Mouse (Mus musculus) lung, adult 18-20 months (tissue): ENCODE results near the gene Zcchc9.
A peak's percentile ranks its signal among the peaks of the same experiment; 100 is the strongest.
"Not testable (repeated sequence)": the region's sequence is repeated elsewhere in the genome, so short reads cannot be mapped to it uniquely, and the experiment has no call there.

Experiments used
- DNase-seq, 2 experiments: peaks; one replicate each; pipeline ENCODE4 v3.0.0; 2022; ENCODE audit warnings: mixed read lengths in 2 of 2

Zcchc9 gene

DNA sequence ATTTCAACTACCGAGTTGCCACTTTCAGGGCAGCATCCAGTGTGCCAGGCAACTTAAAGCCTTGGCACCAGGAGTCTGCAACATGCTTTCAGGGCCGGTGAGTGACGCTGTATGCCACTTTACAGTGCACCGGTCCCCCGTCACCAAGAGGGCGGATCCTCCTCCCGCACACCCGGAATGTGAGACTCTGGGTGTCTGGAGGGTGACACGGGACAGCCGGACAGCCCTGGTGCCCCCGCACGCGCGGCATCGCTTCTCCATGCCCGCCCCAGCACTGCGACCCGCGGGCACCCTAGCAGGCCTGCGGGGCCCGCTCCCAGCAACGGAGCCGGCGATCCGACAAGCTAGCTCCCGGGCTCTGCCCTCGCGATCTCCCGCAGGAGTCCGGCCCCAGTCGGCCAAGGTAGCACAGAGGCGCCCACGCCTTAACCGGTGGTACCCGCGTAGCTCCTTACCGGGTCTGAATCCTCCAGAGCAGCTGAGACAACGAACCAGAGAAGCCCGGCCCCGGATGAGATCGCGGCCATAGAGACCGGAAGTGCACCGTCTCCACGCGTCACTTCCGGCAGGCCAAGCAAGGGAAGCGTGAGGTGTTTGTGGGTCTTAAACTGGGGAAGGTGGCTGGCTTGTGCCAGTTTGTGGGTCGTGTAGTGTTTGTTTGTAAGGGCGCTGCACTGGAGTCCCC is at the start of gene Zcchc9:
TSS of gene Zcchc9 (minus strand) at position 551 of the 685 bp plus-strand sequence.
- DNase-seq = peak; percentile 87 to 90

DNA sequence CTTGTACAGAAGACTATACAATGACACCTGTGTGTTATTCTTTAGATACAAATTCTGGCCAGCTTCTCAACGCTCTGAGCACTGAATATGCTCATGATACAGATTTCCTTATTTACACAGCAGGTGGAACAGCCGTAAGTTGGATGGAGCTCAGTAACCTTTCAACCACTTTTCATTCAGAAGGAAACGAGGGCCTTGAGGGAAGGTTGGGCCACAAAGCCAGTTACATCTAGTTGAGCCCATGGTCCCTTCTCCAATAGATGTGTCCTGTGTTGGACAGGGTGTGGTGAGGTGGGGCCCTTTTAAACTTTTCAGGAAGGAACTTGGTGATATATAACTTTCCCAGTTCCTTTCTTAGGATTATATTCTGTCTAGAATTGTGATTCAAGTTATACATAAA is 46.9 kb upstream of the Zcchc9 start:
- DNase-seq = no peak

DNA sequence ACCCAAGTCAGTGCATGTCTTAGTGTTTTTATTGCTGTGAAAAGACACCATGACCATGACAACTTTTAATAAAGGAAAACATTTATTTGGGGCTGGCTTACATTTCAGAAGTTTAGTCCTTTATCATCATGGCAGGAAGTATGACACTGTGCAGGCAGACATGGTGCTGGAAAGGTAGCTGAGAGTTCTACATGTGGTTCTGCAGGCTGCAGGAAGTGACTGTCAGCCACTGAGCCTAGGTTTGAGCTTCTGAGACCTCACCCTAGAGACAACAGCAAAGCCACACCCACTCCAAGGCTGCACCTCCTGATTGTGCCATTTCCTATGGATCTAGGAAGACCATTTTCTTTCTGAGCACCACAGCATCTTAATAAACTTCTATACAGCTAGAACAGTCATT is 20.4 kb upstream of the Zcchc9 start:
- DNase-seq = no peak

DNA sequence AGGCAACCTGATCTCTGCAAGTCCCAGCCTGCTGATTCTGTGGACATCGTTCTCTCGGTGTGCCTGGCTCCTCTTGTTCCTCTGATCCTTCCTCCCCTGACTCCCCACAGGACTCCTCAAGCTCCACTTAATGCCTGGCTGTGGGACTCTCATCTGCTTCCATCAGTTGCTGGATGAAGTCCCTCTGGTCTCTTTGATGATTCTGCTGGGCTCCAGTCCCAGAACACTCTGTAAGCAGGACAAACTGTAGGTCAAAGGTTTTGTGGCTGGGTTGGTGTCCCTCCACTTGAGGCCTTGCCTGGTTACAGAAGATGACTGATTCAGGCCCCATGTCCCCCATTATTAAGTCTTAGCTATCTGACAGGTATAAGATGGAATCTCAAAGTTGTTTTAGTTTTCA is 18.6 kb upstream of the Zcchc9 start:
- no peak for DNase-seq

DNA sequence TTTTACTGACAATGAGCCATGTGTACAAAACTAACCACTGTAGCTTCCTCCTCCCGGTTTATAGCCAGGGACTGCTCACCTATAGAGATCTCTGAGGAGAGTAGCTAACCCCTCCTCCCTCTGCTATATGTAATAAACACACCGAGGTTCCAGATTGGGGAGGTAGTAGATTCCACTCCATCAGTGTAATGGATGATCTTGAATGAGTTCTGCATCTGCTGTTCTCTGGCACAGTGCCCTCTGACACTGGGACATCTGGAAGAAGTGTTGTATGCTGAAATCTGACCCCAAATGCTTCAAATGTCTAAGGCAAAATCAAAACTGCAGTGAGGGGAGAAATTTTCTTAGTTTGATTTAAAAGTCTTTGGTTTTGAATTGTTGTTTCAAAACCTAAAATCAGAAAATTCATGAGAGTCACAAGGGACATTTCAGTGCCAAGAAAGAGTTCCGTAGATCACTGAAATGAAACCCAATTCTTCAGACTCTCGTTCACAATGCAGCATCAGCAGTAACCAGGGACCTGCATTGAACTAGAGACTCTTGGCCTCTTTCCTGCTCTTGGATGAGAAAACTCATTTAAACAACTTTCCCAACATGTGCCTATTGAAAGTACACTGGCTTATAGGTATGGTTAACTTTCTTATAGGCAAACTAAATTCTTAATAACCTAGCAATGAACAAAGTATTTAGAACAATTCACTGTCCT is 17.5 kb upstream of the Zcchc9 start:
- peak in 1 of 2 experiments; percentile 16 for DNase-seq

DNA sequence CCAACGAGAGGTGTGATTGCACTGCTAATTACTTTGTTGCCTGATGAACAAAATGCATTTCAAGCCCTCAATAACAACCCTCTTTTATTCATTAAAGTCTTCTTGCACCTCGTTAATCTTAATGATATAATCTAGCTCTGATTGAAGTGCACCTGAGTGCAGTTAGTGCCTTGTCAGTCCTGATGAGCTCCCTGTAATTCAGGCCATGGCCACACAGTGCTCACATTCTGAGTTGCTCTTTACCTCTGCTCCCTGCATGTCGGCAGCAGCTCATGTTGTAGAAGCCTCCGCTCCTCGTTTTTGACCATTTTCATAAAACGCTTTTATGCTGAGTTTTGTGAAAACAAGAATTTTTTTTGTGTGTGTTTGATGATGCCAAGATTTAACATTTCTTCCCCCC is 16.2 kb upstream of the Zcchc9 start:
- DNase-seq = no peak

DNA sequence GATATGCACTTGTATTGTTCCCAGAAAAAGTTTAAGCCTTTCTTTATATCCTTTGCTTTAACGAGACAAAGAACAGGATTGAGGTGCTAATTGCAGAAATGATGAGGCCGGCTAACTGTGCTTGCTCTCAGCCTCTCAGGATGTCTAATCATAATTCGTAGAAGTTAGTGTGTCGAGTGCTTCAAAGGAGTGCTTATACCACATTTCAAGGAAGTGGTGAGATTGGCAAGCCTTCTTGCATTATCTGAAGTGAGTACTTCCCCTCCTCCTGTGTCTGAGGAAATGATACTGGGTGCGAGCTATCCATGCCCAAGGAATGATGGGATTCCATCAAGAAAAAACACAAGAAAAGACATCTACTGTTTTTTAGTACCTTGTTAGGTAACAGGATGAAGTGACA is 7.2 kb upstream of the Zcchc9 start:
- DNase-seq = no peak

DNA sequence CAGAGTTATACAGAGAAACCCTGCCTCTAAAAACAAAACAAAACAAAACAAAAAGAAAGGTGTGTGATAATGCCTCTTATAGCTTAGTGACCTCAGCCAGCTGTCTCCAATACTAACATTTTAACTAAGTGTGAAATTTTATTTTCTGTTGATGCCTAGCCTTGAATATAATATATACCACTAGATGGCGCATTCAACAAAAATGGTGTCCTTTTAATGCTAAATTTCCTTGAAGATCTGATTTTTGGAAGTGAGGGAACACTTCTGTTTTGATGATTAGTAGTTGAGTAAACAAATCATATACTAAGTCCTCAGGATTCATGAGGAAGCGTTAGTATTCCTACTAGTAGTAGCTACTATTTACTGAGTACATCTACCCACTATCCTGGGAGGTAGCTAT is 2.0 kb upstream of the Zcchc9 start:
- no peak for DNase-seq

DNA sequence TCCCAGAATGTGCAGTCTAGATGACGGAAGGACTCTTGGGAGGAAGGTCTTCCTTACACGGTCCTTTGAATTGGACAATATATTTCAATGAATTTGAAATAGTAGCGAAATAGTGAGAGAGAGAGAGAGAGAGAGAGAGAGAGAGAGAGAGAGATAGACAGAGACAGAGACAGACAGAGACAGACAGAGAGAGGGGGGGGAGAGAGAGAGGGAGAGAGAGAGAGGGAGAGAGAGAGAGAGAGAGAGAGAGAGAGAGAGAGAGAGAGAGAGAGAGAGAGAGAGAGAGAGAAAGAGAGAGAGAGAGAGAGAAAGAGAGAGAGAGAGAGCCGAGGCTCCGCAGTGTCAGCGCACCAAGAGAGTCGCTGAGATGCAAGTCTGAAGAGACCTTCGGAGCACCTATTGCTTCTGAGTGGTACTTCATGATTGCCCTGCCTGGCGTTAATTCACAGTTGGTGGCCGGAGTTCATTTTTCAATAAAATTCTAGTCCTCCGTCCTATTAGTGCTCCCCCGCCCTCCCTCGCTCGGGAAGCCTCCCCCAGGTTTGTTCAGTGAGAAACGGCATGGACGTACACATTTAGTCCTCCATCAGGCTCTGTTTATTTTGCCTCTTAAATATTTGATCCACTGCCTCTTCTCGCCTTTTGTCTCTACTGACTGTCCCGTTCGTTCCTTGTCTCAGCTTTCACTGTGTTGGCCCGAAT is 520 bp upstream of the Zcchc9 start:
- DNase-seq = no peak

DNA sequence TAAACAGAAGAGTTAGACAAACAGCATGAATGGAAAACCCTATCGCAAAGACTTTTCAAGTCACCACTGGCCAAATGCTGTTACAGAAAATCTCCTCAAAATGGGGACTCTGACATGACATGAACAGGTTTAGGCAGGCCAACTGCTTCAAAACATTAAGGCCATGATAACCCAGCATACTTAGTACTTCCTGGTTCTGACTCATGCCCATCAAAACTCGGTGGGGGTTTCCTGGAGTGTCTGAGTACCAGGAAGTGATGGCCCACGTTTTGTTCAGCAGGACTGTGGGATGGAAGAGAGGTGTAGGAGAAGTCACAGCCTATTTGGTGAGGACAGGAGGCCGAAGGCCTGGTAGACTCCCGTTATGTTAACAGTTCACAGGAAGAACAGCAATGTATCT is 5.8 kb downstream of the Zcchc9 start:
- DNase-seq = no peak

DNA sequence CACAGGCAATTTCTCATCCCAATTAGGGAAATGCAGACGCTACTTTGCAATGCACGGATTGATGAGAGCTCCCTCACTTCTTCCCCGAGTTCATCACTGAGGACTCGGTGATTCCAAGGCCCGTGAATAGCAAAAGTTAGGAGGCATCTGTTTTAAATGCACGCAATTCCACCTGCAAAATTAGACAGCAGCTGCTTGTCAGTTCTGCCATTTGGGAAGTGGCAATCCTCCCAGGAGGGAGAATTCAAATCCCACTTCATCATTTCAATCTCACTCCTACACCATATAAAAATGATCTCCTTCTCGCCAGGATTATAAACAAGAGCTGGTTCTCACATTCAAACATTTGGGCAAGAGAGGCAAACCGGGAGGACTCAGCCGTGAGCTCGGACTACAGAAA is 10.1 kb downstream of the Zcchc9 start:
- DNase-seq = no peak

DNA sequence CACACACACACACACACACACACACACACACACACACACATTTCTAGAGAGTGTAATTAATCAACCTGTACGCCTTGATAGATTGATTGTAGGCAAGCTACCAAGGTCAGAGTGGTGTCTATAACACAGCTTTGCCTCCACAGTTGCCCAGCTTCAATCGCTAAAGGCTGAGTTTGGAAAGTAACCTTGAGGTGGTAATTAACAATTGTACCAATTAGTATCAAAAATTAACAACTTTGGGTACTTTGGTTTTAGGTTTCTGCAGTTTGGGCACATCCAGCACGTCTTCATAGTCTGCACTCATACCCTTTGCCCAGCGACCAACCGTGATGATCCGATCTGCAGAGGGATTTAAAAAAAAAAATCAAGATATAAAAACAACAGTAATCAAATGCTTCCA is 10.6 kb downstream of the Zcchc9 start:
- DNase-seq = no peak

DNA sequence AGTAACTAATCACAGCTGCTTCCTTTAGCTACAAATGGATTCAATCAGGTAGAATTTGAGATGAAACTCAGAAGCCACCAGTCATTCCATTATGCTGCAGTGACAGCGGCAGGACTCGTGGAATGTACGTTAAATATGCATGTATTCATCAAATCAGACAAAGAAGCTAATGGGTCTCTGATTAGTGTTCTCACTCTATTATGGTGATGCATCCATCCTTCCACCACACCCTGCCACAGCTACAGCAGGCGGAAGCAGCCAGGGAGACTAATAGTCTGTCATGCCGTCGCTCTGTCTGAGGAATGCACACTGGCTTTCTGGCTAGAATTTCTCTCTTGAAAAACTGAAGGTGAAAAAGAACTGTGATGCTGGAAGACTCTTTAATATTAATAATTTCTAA is 11.5 kb downstream of the Zcchc9 start:
- DNase-seq = no peak

DNA sequence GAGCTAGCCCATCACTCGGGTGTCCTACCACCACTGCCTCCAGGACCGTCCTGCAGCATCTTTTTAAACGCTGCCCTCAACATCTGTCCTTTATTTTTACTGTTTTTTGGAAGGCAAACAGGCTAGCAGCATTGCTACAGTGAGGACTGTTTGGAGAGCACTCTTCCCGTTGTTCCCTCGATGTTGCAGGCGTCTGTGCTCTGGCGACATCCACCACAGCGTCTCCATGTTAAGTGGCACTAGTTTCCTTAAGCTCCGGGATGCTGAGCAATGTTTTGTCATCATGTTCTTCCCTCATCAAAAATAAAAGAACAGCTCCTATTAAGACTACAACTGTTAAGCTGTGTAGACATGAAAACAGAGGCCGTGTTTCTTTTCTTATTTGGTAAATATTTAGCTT is 11.9 kb downstream of the Zcchc9 start:
- DNase-seq = no peak

DNA sequence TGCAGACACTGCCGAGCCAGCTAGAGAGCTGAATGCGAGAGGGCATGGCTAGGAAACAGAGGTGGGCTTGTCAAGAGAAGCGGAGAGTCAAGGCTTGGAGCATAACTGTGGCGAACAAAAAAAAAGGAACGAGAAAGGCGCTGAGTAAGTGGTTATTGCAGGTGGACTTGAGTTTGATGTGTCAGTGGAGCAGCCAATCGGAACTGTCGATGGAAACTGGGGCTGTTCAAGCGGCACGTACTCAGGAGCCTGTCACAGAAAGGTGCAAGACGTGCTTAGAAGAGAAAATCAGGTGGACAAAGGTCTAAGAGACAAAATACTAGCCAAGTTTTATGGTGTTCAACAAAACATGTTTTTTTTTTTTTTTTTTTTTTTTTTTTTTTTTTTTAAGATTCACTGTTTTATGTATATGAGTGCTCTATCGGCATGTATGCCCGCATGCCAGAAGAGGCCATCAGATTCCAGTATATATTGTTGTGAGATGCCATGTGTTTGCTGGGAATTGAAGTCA is 12.5 kb downstream of the Zcchc9 start:
- DNase-seq = no peak

DNA sequence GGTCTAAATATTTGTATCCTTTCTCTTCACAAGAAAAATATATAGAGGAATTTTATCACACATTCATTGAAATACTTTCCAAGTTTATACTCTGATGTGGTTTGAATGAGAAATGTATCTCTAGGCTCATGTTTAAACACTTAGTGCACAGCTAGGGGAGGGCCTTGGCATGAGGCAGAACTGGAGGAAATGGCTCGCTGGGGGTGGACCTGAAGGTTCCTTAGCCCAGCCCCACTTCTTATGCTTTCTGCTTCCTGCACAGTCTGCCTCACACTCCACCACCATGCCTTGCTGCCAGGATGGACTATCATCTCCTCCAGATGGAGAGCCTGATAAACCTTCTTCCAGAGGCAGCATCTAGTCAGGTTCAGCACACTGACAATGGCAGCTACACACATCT is 15.5 kb downstream of the Zcchc9 start:
- no peak for DNase-seq

DNA sequence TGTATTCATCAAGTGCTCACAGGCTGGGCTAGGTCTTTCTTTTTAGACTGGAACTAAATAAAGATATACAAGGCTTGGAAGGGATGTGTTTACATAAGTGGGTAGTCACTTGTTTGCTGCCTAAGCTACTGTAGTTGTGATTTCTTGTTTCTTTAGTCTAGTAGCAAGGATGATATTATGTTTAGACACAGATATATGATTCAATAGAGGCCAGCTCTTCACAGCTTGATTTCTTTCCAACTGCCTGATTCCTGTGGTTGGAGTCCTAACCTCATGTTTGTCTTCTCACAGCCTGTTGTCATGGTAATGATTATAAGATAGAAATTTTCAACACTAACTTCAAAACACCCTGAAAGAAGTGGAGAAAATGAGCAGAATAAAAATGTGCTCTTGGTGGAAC is 27.6 kb downstream of the Zcchc9 start:
- no peak for DNase-seq

DNA sequence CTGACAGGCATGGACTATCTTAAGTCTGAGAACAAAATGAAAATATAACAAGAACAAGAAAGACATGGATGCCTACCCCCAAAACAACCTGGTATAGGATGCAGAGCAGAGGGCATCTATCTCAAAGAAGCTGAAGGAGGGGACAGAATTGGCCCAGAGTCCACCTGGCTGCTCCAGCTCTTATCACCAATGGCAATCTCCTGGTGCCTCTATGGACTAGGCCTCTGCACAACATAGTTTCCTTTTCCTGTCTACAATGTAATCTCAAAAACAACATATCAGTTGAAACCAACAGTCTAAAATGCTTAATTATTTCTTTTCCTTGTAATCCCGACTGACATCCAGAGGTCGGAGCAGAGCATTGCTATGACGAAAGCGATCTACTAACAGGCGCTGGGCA is 29.4 kb downstream of the Zcchc9 start:
- no peak for DNase-seq

DNA sequence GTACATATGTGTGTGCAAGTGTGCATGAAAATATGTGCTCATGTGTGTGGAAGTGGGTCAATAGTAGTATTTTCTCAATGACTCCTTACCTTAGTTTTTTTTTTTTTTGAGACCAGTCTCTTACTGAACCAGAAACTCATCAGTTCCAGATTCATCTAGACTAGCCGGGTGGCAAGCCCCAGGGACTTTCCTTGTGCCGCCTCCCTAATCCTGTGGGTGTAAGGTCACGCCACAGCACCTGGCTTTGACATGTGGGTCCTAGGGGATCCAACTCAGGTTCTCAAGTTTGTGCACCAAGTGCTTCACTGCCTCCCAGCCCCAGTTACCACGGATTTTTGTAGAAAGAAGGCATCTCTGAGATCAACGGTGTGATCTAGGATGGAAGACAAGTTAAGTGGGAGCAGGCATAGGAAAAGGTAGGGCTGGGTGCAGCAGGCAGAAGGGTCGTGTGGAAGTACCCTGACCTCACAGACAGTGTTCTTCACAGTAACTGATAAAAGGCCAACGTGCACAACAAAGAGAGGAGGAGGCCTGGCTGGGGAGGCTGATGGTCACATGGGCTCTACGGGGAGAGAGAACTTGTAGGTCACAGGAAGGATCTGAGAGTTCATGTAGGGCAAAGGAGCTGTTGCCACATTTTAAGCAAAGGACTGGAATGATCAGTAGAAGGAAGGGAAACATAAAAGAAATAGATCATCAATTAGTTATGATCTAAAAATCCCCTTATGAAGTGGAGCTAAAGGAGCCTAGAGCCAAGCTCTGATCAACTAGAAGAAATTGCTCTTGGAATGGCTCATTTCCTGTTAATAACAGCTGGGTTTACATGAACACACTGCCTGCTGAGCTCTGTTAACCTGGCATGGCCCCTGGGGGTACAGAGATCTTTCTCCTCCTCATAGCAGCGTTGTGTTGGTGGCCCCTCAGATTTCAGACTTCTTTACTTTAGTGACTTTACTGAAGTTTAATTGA is 38.5 kb downstream of the Zcchc9 start:
- no peak for DNase-seq

DNA sequence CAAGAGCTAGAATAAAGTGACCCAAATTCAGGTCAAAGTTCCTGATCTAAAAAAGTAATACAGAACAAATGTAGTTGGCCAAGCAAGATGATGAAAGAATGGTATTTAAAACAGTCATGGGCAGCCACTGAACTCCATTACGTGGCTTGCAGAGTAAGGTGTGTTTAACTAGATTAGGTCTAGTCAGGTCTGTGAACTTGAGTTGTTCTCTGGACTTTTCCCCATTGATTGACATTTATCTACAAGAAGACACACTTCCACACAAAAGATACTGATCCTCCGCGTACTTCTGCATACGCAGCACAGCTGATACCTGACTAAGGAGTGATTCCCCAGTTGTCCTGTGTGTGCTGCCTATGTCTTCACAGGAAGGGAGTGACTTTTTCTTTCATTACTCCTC is 41.9 kb downstream of the Zcchc9 start:
- DNase-seq = no peak

DNA sequence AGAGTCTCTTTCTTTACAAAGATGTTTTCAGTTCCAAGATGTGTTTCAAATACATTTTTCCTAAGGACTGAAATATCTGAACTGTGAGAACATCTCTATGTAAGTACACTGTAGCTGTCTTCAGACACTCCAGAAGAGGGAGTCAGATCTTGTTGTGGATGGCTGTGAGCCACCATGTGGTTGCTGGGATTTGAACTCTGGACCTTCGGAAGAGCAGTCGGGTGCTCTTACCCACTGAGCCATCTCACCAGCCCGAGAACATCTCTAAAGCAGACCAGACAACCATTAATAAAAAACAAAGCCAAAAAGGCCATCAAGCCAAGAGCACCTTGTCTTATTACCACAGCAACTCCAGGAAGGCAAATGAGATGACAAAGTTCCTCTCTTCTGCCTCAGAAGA is 43.9 kb downstream of the Zcchc9 start:
- not testable (repeated sequence) for DNase-seq

DNA sequence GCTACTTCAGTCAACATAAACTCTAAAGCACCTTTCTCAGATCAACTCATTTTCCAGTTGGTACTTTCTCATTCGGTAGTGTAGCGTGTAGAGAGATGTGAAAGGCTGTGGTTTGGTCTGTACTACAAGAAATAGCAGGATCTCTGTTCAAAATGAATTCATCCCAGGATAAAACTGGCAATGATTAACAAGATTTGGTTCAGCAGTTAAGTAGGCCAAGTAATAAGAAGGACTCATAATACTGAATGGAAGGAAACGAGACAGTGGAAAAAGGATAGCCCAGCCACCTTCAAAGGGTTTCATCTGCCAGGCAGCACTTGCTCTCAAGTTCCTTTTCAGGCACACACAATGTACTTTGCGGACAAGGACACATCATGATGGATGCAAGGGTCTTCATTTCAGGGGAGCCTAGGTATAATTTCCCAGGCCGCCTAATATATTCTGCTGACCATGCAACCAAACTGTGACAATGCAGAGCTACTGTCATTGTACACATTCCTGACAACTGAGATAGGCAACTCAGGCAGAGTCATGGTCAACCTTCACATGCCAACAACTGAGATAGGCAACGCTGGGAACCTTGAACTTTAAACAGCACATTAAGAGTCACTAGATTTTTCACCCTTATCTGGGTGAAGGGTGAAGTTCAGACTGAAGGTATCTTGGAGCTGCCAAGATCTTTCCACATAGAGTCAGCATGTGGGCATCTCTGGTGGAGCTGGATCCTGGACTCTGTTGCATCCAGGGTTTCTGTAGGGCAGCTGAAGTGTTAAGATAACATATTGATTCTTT is 45.7 kb downstream of the Zcchc9 start:
- no peak for DNase-seq
